Mouse (Mus musculus): Measurements from ENCODE around the gene Exd2. TPM values are rescaled to one million over a fixed set of nuclear protein-coding genes. Genes with fewer than 3 reads are reported as not detected.

The Exd2 gene
- polyA plus RNA-seq (2015; fragmentation: Nextera tagmentation; extraction: Ambion mirVana) = 6.6 and 7.4 TPM in 2 replicates

- peak within 1 kb of the TSS; percentile 87 for H3K4me2 ChIP-seq
- peak within 1 kb of the TSS; percentile 74 for H3K27ac ChIP-seq
- DNase-seq (peak; percentile 77), ATAC-seq (ENCODE audit: low read depth) (peak; percentile 93)
- peak within 1 kb of the TSS; percentile 86 for H3K4me3 ChIP-seq (replicated peaks)
- 1% methylated on average over 45 of the region's 45 CpGs for WGBS (ENCODE audit: insufficient replicate concordance)
- H3K9ac ChIP-seq = peak within 1 kb of the TSS; percentile 82
- H3K4me1 ChIP-seq (replicated peaks) = peaks cover 11% of the 10 kb centered on the region
- H3K27me3 ChIP-seq = no peaks in the 10 kb centered on the region
- no peaks in the 10 kb centered on the region for H3K36me3 ChIP-seq
- H3K9me3 ChIP-seq (replicated peaks) = no peaks in the 10 kb centered on the region
These were observed at the start of gene Exd2 for GRCm38 (mm10) chr12:80462942-80463651. Gene Exd2 (plus strand): TSS chr12:80463095.

GRCm38 (mm10) chr12:80415100-80415499, 47.8 kb upstream of the Exd2 start:
- Histone ChIP-seq H3K4me1 (replicated peaks) (no peaks in the 10 kb centered on the region), H3K9me3 (replicated peaks) (no peaks in the 10 kb centered on the region), H3K36me3 (peaks cover 30% of the 10 kb centered on the region), H3K9ac (no peak overlapping the region), H3K4me2 (no peak overlapping the region), H3K27ac (no peak overlapping the region), H3K27me3 (no peaks in the 10 kb centered on the region), H3K4me3 (replicated peaks) (no peak overlapping the region)
- DNase-seq = no peak
- 78% methylated on average over 2 of the region's 2 CpGs for WGBS (ENCODE audit: insufficient replicate concordance)
- no peak for ATAC-seq (ENCODE audit: low read depth)

GRCm38 (mm10) chr12:80427683-80428082, 35.2 kb upstream of the Exd2 start:
- peaks cover 2% of the 10 kb centered on the region; the same call in 1 of the 2 replicates for H3K4me1 ChIP-seq (replicated peaks)
- H3K27ac ChIP-seq = no peak overlapping the region
- H3K4me2 ChIP-seq = no peak overlapping the region
- no peak overlapping the region for H3K9ac ChIP-seq
- H3K9me3 ChIP-seq (replicated peaks) = no peaks in the 10 kb centered on the region
- 63% methylated on average over 3 of the region's 3 CpGs for WGBS (ENCODE audit: insufficient replicate concordance)
- peaks cover 16% of the 10 kb centered on the region; the same call in 1 of the 2 replicates for H3K36me3 ChIP-seq
- no peaks in the 10 kb centered on the region for H3K27me3 ChIP-seq
- no peak for ATAC-seq (ENCODE audit: low read depth)
- no peak for DNase-seq
- H3K4me3 ChIP-seq (replicated peaks) = no peak overlapping the region

DNA sequence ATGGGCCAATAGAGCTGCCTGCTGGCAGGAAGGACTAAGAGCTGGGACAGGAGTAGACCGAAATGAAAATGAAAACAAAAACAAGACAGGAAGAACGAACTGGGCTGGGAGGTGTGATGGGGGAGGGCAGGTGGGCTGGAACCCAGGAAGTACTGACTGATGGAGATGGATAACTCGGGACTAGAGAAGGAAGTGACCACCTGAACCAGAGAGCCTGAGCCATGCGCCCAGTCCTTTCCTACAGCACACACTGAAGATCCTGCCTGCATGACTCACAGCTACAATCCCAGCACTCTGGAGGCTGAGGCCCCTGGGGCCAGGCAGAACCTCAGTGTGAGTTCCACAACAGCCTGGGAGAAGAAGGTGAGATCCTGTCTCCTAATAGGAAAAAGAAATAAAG, 29.6 kb upstream of the Exd2 start:
- no peak overlapping the region for H3K27ac ChIP-seq
- H3K4me2 ChIP-seq = 0 out of 2 replicates have a peak overlapping the region, but pooled peaks have one; percentile 6
- WGBS (ENCODE audit: insufficient replicate concordance) = 64% methylated on average over 4 of the region's 4 CpGs
- peaks cover 34% of the 10 kb centered on the region for H3K4me1 ChIP-seq (replicated peaks)
- peaks cover 4% of the 10 kb centered on the region; the same call in 1 of the 2 replicates for H3K36me3 ChIP-seq
- H3K4me3 ChIP-seq (replicated peaks) = no peak overlapping the region
- DNase-seq (no peak), ATAC-seq (ENCODE audit: low read depth) (no peak)
- no peaks in the 10 kb centered on the region for H3K9me3 ChIP-seq (replicated peaks)
- H3K27me3 ChIP-seq = no peaks in the 10 kb centered on the region
- H3K9ac ChIP-seq = no peak overlapping the region

DNA sequence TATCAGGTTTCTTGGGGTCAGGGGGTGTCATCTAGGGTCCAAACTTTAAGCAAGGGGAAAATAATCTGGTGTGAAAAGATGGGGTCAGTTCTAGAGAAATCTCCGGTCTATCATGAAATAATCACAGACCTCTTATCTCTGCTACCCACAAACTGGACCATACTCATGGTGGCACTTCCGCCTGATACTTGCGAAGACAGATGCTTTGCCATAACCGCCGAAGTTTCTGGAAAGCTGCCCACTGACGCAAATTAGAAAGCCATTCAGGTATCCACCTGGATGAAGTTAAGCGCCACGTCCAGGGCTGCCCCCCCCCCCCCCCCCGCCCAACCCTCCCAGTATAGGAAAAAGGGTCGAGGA, 28.3 kb upstream of the Exd2 start:
- Histone ChIP-seq H3K9me3 (replicated peaks) (no peaks in the 10 kb centered on the region), H3K9ac (peak overlapping the region; percentile 85), H3K4me2 (peak overlapping the region; percentile 97), H3K4me1 (replicated peaks) (peaks cover 34% of the 10 kb centered on the region), H3K4me3 (replicated peaks) (peak overlapping the region; percentile 87), H3K27ac (peak overlapping the region; percentile 81), H3K36me3 (no peaks in the 10 kb centered on the region), H3K27me3 (no peaks in the 10 kb centered on the region)
- ATAC-seq (ENCODE audit: low read depth) (no peak), DNase-seq (no peak)
- 5% methylated on average over 9 of the region's 10 CpGs for WGBS (ENCODE audit: insufficient replicate concordance)

DNA sequence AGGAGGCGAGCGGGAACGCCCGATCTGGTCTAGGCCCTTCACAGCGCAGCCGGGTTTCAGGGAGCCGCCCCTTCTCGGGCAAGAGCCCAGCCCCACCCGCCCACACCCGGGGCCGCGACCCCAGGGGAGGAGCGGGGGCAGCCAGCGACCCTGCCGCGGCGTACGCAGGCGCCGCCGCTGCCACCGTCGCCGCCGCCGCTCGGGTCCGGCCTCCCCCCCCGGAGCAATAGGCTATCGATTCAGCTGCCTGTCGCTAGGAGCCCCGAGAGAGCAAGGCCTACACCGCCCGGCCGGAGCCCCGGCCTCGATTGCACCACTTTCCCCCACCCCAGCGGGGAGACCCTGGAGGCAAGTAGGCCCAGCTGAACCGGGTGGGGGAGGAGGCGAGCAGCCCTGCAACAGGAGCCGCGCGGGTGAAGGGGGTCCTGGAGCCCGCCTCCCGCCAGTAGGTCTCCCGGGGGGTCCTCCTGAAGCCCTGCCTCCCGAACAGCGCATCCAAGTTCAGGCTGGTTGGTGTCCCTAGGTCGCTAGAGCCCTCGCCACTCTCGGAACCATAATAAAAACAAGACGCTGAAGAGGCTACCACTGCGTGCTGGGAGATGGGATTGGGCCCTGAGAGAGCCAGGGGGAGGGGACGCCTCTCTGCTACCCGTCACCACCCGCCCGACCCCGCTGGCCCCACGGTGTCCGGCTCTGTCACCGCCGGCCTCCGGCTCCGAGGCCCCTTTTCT, 27.8 kb upstream of the Exd2 start:
- Histone ChIP-seq H3K9me3 (replicated peaks) (no peaks in the 10 kb centered on the region), H3K4me2 (peak overlapping the region; percentile 97), H3K4me3 (replicated peaks) (peak overlapping the region; percentile 87), H3K36me3 (no peaks in the 10 kb centered on the region), H3K27me3 (no peaks in the 10 kb centered on the region), H3K27ac (peak overlapping the region; percentile 81), H3K9ac (peak overlapping the region; percentile 85), H3K4me1 (replicated peaks) (peaks cover 34% of the 10 kb centered on the region)
- under 1% methylated on average over 46 of the region's 64 CpGs for WGBS (ENCODE audit: insufficient replicate concordance)
- DNase-seq (peak; percentile 47), ATAC-seq (ENCODE audit: low read depth) (peak; percentile 71)

- DNase-seq = no peak
- 0% methylated on average over 8 of the region's 10 CpGs for WGBS (ENCODE audit: insufficient replicate concordance)
These were observed 27.0 kb upstream of the Exd2 start for GRCm38 (mm10) chr12:80435887-80436286.

GRCm38 (mm10) chr12:80436336-80436976, 26.4 kb upstream of the Exd2 start, which contains the start of gene Dcaf5:
Gene Dcaf5 (minus strand): TSS chr12:80436601.
- no peaks in the 10 kb centered on the region for H3K9me3 ChIP-seq (replicated peaks)
- under 1% methylated on average over 61 of the region's 79 CpGs for WGBS (ENCODE audit: insufficient replicate concordance)
- H3K36me3 ChIP-seq = no peaks in the 10 kb centered on the region
- peak within 1 kb of the TSS; percentile 87 for H3K4me3 ChIP-seq (replicated peaks)
- DNase-seq (peak; percentile 69), ATAC-seq (ENCODE audit: low read depth) (peak; percentile 83)
- no peaks in the 10 kb centered on the region for H3K27me3 ChIP-seq
- peaks cover 34% of the 10 kb centered on the region for H3K4me1 ChIP-seq (replicated peaks)
- peak within 1 kb of the TSS; percentile 97 for H3K4me2 ChIP-seq
- peak within 1 kb of the TSS; percentile 81 for H3K27ac ChIP-seq
- peak within 1 kb of the TSS; percentile 85 for H3K9ac ChIP-seq

More at GRCm38 (mm10) chr12:80435887-80436286, 27.0 kb upstream of the Exd2 start:
- H3K9me3 ChIP-seq (replicated peaks) = no peaks in the 10 kb centered on the region
- peak overlapping the region; percentile 85 for H3K9ac ChIP-seq
- ATAC-seq (ENCODE audit: low read depth) = peak; percentile 11
- H3K4me2 ChIP-seq = peak overlapping the region; percentile 97
- H3K4me1 ChIP-seq (replicated peaks) = peaks cover 34% of the 10 kb centered on the region
- H3K27ac ChIP-seq = peak overlapping the region; percentile 81
- no peaks in the 10 kb centered on the region for H3K27me3 ChIP-seq
- no peaks in the 10 kb centered on the region for H3K36me3 ChIP-seq
- peak overlapping the region; percentile 87 for H3K4me3 ChIP-seq (replicated peaks)

DNA sequence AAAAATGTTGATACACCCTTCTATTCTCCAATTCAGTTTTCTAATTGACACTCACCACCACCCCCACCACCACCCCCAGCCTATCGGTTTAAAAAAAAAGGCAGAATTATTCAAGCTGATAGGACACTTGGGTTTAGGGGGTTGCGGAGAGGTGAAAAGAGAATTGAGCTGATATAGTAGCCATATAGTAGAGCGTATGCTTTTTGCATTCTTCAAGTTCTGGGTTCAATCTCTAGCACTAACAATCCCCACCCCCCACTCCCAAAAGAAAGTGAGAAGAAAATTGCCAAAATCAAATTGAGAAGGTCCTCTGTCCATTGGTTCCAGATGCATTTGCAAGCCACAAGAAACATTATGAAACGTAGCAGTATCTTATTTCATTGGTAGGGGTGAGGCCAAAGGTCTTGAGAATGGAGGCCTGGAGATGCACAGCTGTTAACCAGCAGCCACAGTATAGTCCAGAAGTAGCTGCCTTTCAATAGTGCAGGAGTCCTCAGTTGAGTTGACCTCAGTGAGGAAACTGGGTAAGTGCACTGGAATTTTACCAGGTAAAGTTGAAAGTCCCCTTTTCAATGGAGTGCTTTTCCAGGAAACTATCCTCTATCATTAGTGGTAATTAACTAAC, 25.7 kb upstream of the Exd2 start:
- Histone ChIP-seq H3K9ac (peak overlapping the region; percentile 85; the same call in 1 of the 2 replicates), H3K27ac (no peak overlapping the region), H3K4me2 (peak overlapping the region; percentile 97), H3K36me3 (no peaks in the 10 kb centered on the region), H3K27me3 (no peaks in the 10 kb centered on the region), H3K4me3 (replicated peaks) (peak overlapping the region; percentile 87), H3K4me1 (replicated peaks) (peaks cover 34% of the 10 kb centered on the region), H3K9me3 (replicated peaks) (no peaks in the 10 kb centered on the region)
- WGBS (ENCODE audit: insufficient replicate concordance) = 41% methylated on average over 4 of the region's 4 CpGs
- DNase-seq = no peak
- no peak for ATAC-seq (ENCODE audit: low read depth)

DNA sequence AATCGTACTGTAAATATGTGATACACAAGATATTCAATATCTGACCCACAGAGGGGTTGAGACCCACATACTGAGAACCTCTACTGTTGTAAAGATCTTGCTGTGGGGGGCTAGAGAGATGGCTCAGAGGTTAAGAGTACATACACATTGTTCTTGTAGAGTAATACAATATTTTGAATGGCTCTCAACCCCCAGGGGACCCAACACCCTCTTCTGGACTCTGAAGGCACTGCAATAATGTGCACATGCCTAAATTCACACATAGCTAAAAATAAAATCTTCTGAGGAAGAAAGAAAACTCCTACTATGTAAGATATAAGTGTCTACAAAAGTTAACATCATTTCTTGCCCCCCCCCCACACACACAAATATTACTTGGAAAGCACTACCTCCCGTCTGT, 21.9 kb upstream of the Exd2 start:
- 58% methylated on average over 2 of the region's 2 CpGs for WGBS (ENCODE audit: insufficient replicate concordance)
- no peaks in the 10 kb centered on the region for H3K9me3 ChIP-seq (replicated peaks)
- DNase-seq (no peak), ATAC-seq (ENCODE audit: low read depth) (no peak)
- peaks cover 11% of the 10 kb centered on the region for H3K4me1 ChIP-seq (replicated peaks)
- H3K9ac ChIP-seq = no peak overlapping the region
- H3K27me3 ChIP-seq = peaks cover 7% of the 10 kb centered on the region; the same call in 1 of the 2 replicates
- H3K36me3 ChIP-seq = no peaks in the 10 kb centered on the region
- H3K4me2 ChIP-seq = no peak overlapping the region
- no peak overlapping the region for H3K27ac ChIP-seq
- H3K4me3 ChIP-seq (replicated peaks) = no peak overlapping the region

Data from liver, embryonic 13.5 days (tissue).